Mouse (Mus musculus) kidney, adult 2 months (tissue): ENCODE measurements around the gene Msrb1. TPM values are rescaled to one million over a fixed set of nuclear protein-coding genes. Genes with fewer than 3 reads are reported as not detected.

Source experiments
- DNase-seq: peaks from one replicate; pipeline ENCODE4 v3.0.0; 2021
- H3K27ac ChIP-seq: fragments of 200-500 bp; 2 replicates; pipeline ENCODE4 v1.5.1; 2012; ENCODE audit warnings: low read depth, low read length, control low read depth, inconsistent platforms; ENCODE audit not compliant: insufficient read depth
- H3K27me3 ChIP-seq: fragments of 200-500 bp; replicated peaks from 2 replicates; pipeline ENCODE4 v1.6.1; 2012; ENCODE audit warnings: mild to moderate bottlenecking, moderate library complexity, low read length, inconsistent platforms; ENCODE audit not compliant: control insufficient read depth, insufficient read depth
- H3K36me3 ChIP-seq: fragments of 200-500 bp; 2 replicates; pipeline ENCODE4 v1.6.1; 2012; ENCODE audit warnings: mild to moderate bottlenecking, moderate library complexity, low read length, inconsistent platforms; ENCODE audit not compliant: control insufficient read depth, insufficient read depth
- H3K4me1 ChIP-seq: fragments of 200-500 bp; 2 replicates; pipeline ENCODE4 v1.6.1; 2011; ENCODE audit warnings: low read length; ENCODE audit not compliant: control insufficient read depth, insufficient read depth
- H3K4me3 ChIP-seq: fragments of 200-500 bp; 2 replicates; pipeline ENCODE4 v1.5.1; 2011; ENCODE audit warnings: mild to moderate bottlenecking, low read depth, low read length, control low read depth; ENCODE audit not compliant: insufficient read depth
- CTCF ChIP-seq: fragments of 200-500 bp; conservative IDR thresholded peaks from 2 replicates; pipeline ENCODE4 v1.5.1; 2011; ENCODE audit warnings: low read depth, mild to moderate bottlenecking, control low read depth, low read length, moderate library complexity, mixed read lengths; ENCODE audit not compliant: insufficient read depth, insufficient read length
- POLR2A ChIP-seq: fragments of 200-500 bp; IDR thresholded peaks from one replicate; pipeline ENCODE4 v1.6.1; 2011; ENCODE audit warnings: low read depth, low read length, control low read depth
- WGBS: fragments of 180-500 bp; shearing (Covaris S2); methylation state at CpG from one replicate; pipeline ENCODE4 v1.1.7; 2018; 5-methylcytosine and 5-hydroxymethylcytosine counted together
- polyA plus RNA-seq: library from polyadenylated mRNA; depleted of rRNA; stranded (reverse); fragments of >200 nt; gene quantifications from 2 replicates; pipeline ENCODE4 v1.2.3, GENCODE M21; 2012

Gene Msrb1
- polyA plus RNA-seq, 1 experiment = 209 TPM

GRCm38 (mm10) chr17:24729067-24729466 is 7.4 kb upstream of the Msrb1 start:
- no peak for TF ChIP-seq CTCF
- no peak for TF ChIP-seq POLR2A
- no peaks in the 10 kb centered on the region for H3K36me3 ChIP-seq
- peaks cover 17% of the 10 kb centered on the region for H3K4me1 ChIP-seq
- H3K4me3 ChIP-seq = no peak overlapping the region
- no peak for DNase-seq
- no peak overlapping the region for H3K27ac ChIP-seq
- WGBS = 66% methylated on average over 6 of the region's 6 CpGs
- H3K27me3 ChIP-seq = no peaks in the 10 kb centered on the region

- no peak for TF ChIP-seq CTCF
- TF ChIP-seq POLR2A = no peak
- no peaks in the 10 kb centered on the region for H3K36me3 ChIP-seq
- H3K27ac ChIP-seq = no peak overlapping the region
- peaks cover 15% of the 10 kb centered on the region for H3K4me1 ChIP-seq
- H3K27me3 ChIP-seq = no peaks in the 10 kb centered on the region
- WGBS = 86% methylated on average over 14 of the region's 14 CpGs
- DNase-seq = no peak
- no peak overlapping the region for H3K4me3 ChIP-seq
Observed at GRCm38 (mm10) chr17:24730787-24731186, 5.7 kb upstream of the Msrb1 start.

- TF ChIP-seq CTCF = no peak
- no peak for TF ChIP-seq POLR2A
- peak; percentile 72 for DNase-seq
- Histone ChIP-seq H3K4me1 (peaks cover 18% of the 10 kb centered on the region), H3K27ac (peak overlapping the region; percentile 77), H3K4me3 (no peak overlapping the region), H3K27me3 (no peaks in the 10 kb centered on the region), H3K36me3 (no peaks in the 10 kb centered on the region)
- 51% methylated on average over 12 of the region's 12 CpGs for WGBS
Observed at GRCm38 (mm10) chr17:24732233-24732935, 4.1 kb upstream of the Msrb1 start.

- no peaks in the 10 kb centered on the region for H3K36me3 ChIP-seq
- H3K4me3 ChIP-seq = no peak overlapping the region
- TF ChIP-seq POLR2A (no peak), CTCF (no peak)
- H3K27ac ChIP-seq = no peak overlapping the region
- H3K4me1 ChIP-seq = peaks cover 24% of the 10 kb centered on the region
- no peaks in the 10 kb centered on the region for H3K27me3 ChIP-seq
- no peak for DNase-seq
- WGBS = 90% methylated on average over 21 of the region's 21 CpGs
Observed at GRCm38 (mm10) chr17:24733434-24734050, 2.9 kb upstream of the Msrb1 start.

GRCm38 (mm10) chr17:24734513-24734912 is 1.9 kb upstream of the Msrb1 start:
- no peak for DNase-seq
- no peak overlapping the region for H3K4me3 ChIP-seq
- no peak overlapping the region for H3K27ac ChIP-seq
- H3K36me3 ChIP-seq = no peaks in the 10 kb centered on the region
- 90% methylated on average over 1 of the region's 1 CpGs for WGBS
- TF ChIP-seq POLR2A (no peak), CTCF (no peak)
- H3K4me1 ChIP-seq = peaks cover 24% of the 10 kb centered on the region
- no peaks in the 10 kb centered on the region for H3K27me3 ChIP-seq

GRCm38 (mm10) chr17:24735446-24735845 is 996 bp upstream of the Msrb1 start:
- Histone ChIP-seq H3K27ac (no peak overlapping the region), H3K4me3 (no peak overlapping the region)

GRCm38 (mm10) chr17:24737135-24737810 is 831 bp downstream of the Msrb1 start:
- Histone ChIP-seq H3K27me3 (no peaks in the 10 kb centered on the region), H3K4me3 (peak overlapping the region; percentile 75), H3K27ac (peak overlapping the region; percentile 37), H3K36me3 (no peaks in the 10 kb centered on the region), H3K4me1 (peaks cover 17% of the 10 kb centered on the region)
- DNase-seq = peak; percentile 82
- WGBS = 15% methylated on average over 8 of the region's 8 CpGs
- TF ChIP-seq POLR2A (no peak), CTCF (peak; percentile 44)

More at GRCm38 (mm10) chr17:24735446-24735845, 996 bp upstream of the Msrb1 start:
- TF ChIP-seq CTCF (no peak), POLR2A (no peak)
- DNase-seq = no peak
- no peaks in the 10 kb centered on the region for H3K36me3 ChIP-seq
- H3K27me3 ChIP-seq = no peaks in the 10 kb centered on the region
- H3K4me1 ChIP-seq = peaks cover 24% of the 10 kb centered on the region
- WGBS = 91% methylated on average over 7 of the region's 7 CpGs
